Mouse (Mus musculus) C3H10T1/2 (cell line): ENCODE results near the gene Gm13769. TPM values are rescaled to one million over a fixed set of nuclear protein-coding genes. Genes with fewer than 3 reads are reported as not detected.

ENCODE experiments used
- polyA plus RNA-seq, 2 experiments: library from polyadenylated mRNA; unstranded; fragments of >200 nt; fragmentation: generic; extraction: Trizol; gene quantifications; one replicate each; pipeline ENCODE4 v1.2.1; 2012; ENCODE audit warnings: missing spikeins in 2 of 2

The Gm13769 gene
- not detected for polyA plus RNA-seq

DNA sequence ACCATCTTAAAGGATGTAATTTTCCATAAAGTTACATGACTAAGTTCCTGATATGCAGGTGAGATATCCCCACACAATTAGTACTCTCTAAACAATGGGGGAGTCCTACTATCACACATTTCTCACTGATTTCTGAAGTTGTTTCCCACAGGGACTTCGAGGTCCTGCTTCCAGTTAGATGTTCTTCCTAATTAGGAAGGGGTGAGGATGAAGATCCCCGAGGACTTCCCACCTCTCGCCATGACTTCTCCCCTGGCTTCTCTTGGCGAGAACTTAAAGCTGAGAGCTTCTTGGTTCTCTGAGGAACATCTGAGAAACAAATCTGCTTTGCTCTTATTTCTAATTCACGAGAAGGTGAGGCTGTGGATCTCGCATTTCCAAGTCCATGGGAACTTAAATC, at the start of gene Gm13769:
Gene Gm13769 (plus strand): TSS at position 301 of the 400 bp plus-strand sequence.

DNA sequence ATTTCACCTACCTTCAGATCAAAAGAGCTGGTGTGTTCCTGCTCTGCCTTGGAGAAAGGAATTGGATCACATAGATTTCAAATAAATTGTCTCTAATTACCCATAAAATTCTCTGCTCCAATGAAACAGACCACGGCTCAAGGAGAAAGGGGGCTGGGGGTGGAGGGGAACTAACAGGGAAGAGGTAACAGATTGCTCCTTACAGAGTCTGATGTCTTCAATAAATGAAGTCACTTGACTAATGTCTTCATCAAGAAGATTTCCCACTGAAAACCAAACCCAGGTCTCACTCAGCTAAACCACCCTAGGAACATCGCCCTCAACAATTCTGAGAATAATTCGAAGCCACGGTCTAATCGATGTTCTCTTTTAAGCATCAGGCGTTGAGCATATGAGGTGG, 29.3 kb upstream of the Gm13769 start, which contains the start of gene Olfr1272:
Gene Olfr1272 (minus strand): TSS at position 101 of the 400 bp plus-strand sequence.

Other genes with a start within 250 kb of the Gm13769 start
- gene Olfr1269, start 200.8 kb upstream of the Gm13769 start, polyA plus RNA-seq = not detected
- not detected for gene Olfr32, start 179.9 kb upstream of the Gm13769 start, polyA plus RNA-seq
- not detected for gene Olfr1270, start 169.1 kb upstream of the Gm13769 start, polyA plus RNA-seq
- gene Olfr1506, start 97.7 kb upstream of the Gm13769 start, polyA plus RNA-seq = not detected
- gene Olfr142, start 64.6 kb upstream of the Gm13769 start, polyA plus RNA-seq = not detected
- not detected for gene Olfr1271, start 51.2 kb upstream of the Gm13769 start, polyA plus RNA-seq
- gene Olfr1272, start 29.4 kb upstream of the Gm13769 start, polyA plus RNA-seq = not detected
- gene Olfr1274-ps, start 76.5 kb downstream of the Gm13769 start, polyA plus RNA-seq = not detected